Mouse (Mus musculus) urinary bladder, postnatal 4 days (tissue): ENCODE data around the gene Trp73.

Experiments used
- DNase-seq, 2 experiments: peaks; one replicate each; pipeline ENCODE4 v3.0.0; 2021 to 2022; ENCODE audit warnings: low spot score in 2 of 2

Trp73 gene

DNA sequence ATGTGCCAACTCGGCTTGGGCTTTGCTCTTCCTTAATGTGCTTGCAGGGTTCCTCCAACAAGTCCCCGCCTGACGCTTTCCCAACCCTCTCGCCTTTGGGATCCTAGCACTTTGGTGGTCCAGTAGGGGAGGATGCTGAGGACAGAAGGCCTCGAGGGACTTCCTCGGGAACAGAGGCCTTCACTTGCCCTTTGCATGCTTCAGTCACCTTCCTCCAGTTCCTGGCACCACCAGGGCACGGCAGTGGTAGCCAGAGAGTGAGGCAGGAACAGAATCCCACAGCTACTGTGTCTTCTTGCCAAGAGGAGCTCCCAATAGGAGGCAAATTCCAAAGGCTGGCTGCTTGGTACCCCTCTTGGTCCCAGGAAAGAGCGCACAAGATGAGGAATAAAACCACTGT lies 36.6 kb downstream of the Trp73 start:
- no peak for DNase-seq

DNA sequence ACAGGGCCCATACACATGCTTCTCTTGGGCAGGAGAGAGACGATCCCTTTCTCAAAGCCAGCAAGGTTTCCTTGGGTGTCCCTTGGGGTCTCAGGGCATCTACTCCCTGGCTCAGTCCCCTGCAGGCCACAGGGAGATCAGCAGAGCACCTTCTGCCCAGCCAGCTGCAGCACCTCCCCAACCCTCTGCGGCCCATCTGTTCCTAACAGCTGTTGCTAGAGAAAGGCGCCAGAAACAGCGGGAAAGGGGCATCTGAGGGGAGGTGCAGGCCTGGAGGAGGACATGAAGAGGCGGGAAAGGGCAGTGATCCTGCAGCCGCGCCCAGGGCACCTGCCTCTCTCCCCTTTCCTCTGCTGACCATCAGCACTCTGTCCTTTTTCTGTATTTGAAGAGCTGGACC lies 40.6 kb downstream of the Trp73 start:
- no peak for DNase-seq

DNA sequence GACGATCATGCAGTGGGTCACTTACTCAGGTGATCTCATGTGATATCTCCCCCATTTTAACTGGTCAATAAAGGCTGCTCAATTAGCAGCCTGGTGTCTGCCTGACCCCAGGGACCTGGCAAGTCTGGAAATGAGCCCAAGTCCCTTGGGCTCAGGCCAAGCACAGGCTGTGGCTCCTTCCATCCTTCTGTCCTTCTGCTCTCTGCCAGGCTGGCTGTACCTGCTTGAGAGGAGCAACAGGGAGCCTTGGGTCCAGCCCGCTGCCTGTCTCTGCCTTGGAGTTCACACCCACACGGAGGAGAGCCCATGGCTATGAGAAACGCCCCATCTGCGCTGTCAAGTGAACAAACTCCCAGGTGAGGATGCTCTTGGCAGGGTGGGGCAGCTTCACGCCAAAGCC lies 43.9 kb downstream of the Trp73 start:
- no peak for DNase-seq

DNA sequence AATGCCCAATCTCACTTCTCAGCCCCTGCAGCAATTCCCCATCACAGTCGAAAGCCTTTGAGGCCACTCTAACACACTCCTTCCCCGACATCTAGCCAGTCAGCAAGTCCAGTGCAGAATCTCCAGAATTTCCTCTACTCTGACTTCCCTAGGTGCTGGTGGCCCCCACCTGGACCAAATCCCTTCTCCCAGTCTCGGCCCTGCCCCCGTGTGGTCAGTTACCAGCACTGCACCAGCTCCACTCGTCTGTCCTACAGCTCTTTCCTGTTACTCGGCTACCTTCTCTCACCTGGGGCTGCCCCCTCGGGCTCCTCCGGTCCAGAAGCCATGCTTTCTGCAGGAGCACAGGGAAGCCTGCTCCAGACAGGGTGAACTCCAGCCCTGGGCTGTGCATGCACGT lies 46.8 kb downstream of the Trp73 start:
- no peak for DNase-seq

DNA sequence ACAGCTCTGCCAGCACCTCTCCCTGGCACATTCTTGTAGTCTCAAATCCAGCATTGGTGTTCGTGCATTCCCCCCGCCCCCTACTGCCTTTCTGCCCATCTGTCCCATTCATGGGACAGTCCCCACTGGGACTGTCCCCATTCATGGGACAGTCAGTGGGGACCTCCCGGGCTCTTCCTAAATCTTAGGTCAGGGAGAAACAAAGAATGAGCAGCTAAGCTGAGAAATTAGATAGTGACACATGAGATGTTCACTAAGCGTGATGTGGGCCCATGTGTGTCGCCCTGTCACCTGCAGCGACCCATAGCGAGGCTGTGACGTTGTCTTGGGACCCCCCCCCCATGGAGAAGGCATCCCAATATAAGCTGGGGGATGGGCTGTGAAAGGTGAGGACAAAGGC lies 48.7 kb downstream of the Trp73 start:
- no peak for DNase-seq

DNA sequence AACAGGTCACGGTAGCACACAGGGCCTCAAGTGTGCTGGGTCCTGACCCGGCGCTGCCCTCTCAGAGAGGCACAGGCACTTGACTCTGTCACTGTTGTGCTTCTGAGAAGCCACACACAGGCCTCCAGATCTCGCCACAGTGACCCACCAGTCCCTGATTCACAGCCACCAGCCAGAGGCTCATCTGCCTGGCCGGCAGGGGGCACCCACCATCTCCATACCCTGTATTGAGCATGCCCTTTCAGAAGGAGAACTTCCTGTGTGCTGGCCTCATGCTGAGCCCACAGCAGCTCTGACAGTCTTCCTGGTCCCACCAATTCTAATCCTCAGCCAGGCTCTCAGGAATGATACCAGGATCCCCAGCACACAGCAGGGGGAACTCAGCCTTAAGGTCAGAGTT lies 50.8 kb downstream of the Trp73 start:
- no peak for DNase-seq

DNA sequence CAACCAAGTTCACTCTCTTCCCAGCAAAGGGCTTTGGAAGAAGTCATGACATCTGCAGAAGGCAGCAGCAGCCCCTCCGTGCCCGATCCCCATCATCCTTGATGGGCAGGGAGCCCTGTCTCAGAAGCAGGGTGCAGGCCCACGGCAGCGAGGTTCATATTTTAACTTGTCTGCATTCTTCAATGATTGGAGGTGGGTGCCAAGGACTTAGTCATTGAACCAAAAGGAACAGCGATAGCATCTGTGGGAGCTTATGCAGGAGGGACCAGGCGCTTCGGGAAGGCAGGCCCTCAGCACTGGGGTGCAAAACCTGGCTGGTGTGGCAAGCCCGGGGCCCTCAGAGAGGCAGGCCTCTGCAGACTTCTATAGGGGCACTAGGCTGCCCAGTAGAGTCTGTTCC lies 53.6 kb downstream of the Trp73 start:
- no peak for DNase-seq

DNA sequence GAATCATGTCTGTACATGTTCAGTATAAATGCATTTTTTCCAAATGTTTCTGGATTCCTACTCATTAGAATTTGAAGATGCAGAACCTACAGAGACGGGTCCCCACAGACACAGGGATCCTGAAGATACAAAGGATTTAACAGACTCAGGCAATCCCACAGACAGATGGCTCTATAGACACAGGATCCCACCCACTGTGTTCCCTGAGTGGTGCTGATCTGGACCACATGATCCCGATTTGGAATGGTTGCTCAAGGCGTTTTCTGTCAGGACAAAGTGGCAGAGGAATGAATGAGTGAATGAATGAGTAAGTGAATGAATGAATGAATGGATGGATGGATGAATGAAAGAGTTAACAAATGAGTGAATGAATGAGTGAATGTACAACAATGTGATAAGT lies 54.2 kb downstream of the Trp73 start:
- DNase-seq = no peak

DNA sequence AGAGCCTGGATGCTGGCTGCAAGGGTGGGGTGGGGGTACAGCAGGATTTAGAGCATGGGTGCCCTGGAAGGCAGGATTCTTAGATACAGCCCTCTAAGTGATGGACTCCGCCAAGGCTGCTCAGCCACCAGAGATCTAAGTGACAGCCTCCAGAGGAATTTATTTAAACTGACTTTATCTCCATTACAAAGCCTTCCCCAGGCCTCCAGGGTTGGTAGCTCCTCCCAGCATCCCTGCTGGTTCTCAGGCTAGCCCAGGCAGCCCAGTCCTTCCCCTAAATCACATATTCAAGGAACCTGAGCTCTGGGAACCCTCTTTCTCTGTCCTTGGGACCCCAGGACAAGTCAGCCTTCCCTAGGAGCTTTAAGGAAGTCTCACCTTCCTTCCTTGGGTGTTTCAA lies 58.0 kb downstream of the Trp73 start:
- DNase-seq = no peak

DNA sequence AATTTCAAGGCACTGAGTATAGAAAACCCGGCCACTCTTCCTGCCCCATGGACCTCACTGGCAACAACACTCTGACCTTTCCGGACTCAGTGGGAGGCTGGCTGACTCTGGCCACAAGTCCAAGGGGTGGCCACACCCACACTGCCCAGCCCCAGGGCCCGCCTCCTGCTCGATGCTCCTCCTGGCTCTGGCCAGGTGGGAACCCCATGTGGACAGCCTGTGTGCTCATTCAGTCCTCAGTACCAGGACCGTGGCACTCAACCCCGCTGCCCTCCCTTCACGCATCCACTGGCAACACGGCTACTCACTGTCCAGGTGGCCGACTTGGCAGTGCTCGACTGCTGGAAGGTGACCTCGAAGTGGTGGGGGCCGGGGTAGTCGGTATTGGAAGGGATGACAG lies 59.0 kb downstream of the Trp73 start:
- DNase-seq = no peak

DNA sequence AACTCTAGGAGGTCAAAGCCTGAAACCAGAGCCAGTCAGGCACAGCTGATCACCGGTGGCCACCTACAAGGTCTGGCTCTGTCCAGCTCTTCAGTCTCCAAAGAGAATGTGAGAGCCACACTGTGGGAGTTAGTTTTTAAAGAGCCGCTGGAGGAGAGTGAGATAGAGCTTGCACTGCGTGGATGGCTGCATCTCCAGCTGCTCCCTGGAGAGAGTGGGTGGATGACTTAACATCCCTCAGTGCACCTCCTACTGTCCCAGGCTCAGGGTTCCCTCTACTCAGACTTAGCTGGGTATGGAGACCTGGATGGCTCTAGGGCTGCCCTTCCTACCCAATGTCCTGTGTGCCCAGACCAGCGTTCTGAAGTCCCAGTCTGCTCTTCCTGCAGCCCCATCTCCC lies 59.8 kb downstream of the Trp73 start:
- DNase-seq = no peak

DNA sequence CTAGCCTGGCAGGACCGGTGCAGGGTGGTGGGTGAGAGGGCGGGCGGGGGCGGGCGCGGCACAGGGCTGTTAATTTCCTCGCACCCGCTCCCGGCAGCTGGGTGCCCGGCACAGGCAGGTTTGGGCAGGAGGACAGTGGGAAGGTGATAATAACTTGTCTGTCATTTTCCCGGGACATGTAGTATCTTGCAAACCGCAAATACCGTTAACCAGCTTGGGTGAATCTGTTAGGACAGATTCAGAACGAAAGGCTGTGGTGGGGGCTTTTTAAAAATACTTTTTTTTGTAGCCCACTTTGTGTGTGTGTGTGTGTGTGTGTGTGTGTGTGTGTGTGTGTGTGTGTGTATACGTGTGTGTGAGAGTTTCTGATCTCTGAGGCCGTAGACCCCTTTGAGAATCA lies 68.1 kb downstream of the Trp73 start:
- DNase-seq = no peak

DNA sequence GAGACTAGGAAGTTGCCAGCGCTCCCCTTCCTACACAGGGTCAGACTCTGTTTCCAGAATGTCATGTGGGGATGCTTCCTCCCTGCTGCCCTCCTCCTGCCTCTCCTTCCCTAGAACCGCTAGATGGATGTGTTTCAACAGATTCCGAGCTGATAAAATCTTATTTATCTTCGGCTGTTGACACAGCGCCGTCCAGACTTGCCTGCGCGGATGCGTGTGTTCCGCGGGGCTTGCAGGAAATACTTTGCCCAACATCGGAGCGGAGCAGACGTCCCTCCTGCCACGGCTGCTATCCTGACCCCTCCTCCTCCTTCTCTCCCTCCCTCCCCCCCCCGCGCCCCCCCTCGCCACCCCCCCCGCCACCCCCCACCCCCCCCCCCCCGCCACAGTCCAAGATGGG lies 68.5 kb downstream of the Trp73 start:
- no peak for DNase-seq

DNA sequence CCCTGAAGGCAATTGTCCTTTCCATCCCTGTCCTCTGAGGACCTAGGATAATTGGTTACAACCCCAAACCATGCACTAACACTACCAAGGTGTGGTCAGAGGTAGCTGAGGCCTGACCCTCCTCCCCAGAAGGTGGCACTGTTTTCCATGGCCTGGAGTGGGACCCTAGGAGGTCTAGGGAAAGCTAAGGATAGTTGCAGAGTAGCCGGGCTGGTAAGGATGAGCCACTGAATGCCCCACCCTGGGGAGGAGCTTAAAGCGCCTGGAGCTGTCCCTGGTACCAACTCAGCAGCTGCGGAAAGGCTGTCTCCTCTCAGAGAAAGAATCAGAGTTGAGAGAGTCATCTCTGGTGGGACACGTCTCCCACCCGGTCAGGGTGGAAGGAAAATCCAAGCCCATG lies 69.1 kb downstream of the Trp73 start:
- DNase-seq = no peak

DNA sequence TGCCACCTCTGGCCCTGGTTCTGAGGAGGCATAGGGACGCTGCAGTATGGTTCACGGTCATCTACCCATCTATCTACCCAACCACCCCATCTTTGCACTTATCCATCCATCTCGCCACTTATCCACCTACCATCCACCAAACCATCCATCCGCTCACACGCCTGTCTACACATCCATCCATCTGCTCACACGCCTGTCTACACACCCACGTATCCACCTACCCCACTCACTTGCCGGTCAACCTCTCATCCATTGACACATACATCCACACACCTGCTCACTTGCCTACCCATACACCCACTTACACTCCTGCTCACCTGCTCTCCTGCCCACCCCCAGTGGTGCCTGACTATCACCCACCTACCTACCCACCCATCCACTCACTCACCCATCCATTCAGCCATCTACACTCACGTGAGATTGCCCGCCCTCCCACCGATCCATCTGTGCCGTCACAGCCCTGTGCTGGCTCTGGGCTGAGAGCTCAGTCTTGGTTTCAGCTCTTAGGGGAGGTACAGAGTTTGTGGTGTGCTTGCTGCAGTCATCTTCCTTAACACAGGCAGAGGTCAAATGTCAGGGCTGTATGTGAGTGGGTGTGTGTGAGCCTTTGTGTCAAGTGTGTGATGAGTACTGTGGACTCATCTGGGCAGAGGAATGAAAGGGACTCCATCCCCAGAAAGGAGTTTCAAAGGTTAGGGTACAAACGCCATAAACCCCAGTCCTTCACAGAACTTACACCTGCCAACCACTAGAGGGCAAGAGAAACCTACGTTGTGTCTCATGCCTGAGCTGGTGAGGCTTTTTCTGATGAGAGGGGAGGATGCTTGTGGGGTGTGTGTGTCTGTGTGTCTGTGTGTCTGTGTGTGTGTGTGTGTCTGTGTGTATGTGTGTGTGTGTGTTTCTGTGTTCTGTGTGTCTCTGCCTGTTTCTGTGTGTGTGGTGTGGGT lies 74.9 kb downstream of the Trp73 start:
- DNase-seq = no peak

DNA sequence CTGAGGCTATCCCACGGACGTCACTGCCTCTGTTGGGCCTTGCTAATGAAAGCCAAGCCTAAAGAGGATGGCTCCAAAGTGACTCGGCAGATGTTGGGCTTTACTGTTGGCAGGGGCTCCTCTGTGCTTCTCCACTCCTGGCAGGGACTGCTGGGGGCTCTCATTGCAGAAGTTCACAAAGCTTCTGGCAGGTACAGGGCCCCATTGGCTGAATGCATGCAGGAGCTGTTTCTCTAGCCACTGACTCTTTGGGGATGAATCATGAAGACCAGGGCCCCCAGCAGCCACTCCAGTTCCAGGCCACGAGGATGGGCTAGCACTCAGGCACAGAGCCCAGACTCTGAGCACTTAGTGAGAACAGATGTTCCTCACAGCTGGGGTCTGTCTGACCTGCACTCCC lies 82.3 kb downstream of the Trp73 start:
- no peak for DNase-seq

DNA sequence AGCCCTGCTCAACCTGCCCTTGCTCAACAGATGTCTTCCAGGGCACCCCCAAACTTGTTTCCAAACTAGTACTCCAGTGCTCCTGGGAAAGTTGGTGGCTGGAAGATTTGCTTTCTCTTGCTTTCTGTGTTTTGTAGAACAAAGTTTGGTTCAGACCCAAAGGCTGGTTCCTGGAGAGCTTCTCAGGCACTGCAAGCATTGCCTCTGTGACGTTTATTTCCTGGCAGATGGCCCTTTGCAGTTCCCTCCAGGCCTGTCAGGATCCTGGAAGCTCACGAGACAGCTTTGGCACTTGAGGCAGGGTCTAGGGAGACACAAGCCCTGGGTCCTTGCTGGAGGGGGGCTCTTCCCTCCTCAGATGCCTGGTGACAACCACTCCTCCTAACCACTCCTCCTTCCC lies 83.3 kb downstream of the Trp73 start:
- DNase-seq = no peak

DNA sequence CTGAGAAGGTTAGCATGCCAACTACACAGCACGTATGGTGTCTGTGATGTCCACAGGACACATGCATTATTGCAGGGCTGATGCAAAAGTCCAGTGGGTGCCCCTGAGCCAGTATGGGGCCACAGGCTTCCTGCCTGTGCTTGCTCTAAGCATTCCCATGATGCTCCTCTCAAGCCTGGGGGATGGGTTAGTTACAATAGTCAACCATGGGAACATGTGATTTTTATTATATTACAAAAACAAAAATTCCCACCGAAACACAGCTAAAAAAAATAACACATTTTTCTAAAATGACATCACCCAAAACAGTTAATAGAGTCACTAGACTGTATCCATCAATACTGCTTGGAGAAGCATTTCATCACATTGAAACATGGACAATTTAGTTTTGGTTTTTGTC lies 84.0 kb downstream of the Trp73 start:
- no peak for DNase-seq

DNA sequence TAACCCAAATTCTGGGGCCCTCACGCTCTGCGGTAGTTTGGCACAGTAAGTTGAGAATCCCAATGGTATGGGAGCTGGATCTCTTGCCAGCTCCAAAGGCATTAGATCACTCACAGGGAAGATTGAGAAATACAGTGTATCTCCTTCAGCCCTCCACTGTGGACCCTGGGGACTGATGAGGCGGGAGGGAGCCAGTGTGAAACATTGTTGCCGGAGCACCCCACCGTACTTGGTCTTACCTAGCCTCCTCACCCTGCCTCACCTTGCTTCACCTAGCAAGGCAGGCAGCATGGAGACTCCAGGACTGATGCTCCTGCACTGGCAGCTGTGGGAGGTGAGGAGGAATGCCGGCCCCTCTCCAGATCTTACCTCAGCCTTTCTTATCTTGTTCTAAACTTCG lies 84.5 kb downstream of the Trp73 start:
- DNase-seq = no peak

DNA sequence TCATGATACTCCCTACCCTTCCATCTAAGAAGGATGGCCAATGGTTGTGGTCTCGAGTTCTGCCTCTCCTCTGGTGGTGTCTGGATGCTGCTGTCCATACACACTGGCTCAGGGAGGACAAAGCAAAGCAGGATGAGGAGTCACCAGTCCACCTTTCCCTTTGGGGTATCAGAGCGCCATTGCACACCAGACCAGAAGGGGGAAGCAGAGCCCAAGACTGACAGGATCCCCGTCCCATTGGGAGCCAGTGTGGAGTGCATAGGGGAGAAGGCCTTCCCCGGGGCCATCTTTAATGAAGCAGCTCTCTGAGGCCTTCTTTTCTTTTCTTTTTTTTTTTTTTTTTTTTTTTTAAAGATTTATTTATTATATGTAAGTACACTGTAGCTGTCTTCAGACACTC lies 86.9 kb downstream of the Trp73 start:
- DNase-seq = no peak

DNA sequence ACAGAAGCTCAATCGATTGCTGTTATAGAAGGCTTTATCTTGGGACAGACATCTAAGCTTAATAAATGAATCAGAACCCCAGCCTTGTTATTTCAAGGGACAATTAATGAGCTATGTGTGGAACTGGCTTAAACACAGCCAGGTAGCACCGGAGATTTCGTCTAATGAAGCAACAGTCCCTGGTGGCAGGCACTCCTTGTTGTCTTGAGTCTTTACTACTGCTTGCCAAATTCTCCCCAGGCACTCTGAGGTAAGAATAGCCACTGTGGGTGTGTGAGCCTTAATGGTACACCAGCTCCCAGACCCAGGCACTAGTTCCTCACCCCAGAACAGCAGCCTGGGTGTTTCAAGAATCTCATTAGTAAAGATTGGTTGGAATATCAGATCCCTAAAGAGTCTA lies 88.6 kb downstream of the Trp73 start:
- no peak for DNase-seq

DNA sequence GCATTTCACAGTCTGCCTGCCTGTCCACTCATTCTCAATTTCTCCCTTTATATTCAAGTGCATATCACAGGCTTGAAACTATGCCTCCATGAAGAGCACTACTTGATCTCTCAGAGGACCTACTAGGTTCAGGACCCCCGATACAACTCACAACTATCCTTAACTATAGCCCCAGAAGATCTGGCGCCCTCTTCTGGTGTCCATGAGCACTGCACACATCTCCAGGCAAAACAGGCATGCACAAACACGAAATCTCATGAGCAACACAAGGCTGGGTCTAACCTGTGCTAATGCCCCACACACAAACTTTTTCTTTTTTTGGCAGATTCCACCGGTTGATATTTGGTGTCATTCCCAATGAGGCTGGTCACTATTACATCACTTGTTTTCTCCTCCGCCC lies 94.2 kb downstream of the Trp73 start:
- no peak for DNase-seq

DNA sequence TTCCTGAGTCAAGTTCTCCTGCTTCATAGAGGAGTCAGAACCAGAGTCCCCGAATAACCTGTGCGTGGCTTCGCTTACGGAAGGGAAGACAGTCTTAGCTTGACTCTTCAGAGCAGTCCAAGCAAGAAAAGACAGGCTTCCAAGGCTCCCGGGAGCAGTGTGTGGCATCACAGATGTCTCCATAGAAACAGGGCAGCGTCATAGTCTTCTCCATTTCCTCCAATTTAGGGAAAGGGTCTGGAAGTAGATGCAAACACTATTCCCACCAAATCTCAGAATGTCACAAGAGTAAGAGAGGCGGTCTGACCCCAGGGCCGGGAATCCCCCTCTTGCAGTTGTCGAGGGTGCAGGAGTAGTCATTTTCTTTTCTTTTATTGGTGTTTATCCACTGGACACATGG lies 97.4 kb downstream of the Trp73 start, which contains the start of gene Ccdc27:
Ccdc27 (minus strand) TSS at position 101 of the 400 bp plus-strand sequence.
- DNase-seq = no peak

DNA sequence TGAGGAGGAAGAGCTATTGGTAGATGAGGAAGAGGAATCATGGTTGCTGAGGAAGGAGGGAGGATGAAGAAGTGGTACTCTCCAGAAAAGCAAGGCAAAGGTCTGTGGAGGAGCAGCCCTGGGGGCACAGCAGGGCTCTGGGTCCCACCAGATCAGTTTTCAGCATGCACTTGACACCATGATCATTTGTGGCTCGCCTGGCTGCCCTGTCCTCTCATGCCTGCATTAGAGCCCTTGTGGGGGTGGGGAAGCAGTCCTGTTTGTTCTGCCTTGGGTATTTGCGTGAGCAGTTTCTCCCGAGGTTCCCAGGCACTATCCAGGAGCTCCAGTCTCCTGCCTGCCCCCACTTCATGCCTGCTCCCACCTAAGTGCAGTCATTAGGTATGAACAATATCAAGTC lies 102.9 kb downstream of the Trp73 start:
- DNase-seq = no peak
